Mouse (Mus musculus) erythroblast, embryonic 14.5 days (primary cell): ENCODE data around the gene Agap2.

Source experiments
- GATA1 ChIP-seq: IDR thresholded peaks from 2 replicates; pipeline ENCODE4 v1.6.1; 2012; ENCODE audit warnings: low read length, inconsistent platforms, mixed read lengths
- TAL1 ChIP-seq: IDR thresholded peaks from 3 replicates; pipeline ENCODE4 v1.6.1; 2012; ENCODE audit warnings: low read length, inconsistent platforms, mixed read lengths

DNA sequence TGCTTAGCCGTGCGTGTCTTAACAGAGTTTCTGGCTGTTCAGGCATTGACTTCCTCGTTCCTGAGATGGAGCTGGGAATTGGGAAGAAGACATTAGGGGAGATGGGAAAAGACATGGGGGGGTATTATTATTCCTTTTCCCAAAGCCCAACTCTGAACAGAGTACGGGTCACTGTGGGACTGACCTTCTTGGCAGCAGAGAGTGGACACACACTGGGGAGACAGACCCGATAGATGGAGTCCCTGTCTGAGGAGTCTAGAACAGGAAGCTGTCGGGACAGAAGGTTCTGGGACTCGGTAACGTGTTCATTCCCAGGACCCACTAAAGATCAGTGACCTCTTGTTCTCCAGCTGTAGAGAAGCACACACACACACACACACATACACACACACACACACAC, 567 bp downstream of the Agap2 start:
- no peak for TF ChIP-seq GATA1
- no peak for TF ChIP-seq TAL1
